Mouse (Mus musculus) ovary, postnatal 10 days (tissue): ENCODE measurements around the gene Oxa1l.

Experiments
- DNase-seq: peaks from one replicate; pipeline ENCODE4 v3.0.0; 2022; ENCODE audit warnings: low spot score

The Oxa1l gene

DNA sequence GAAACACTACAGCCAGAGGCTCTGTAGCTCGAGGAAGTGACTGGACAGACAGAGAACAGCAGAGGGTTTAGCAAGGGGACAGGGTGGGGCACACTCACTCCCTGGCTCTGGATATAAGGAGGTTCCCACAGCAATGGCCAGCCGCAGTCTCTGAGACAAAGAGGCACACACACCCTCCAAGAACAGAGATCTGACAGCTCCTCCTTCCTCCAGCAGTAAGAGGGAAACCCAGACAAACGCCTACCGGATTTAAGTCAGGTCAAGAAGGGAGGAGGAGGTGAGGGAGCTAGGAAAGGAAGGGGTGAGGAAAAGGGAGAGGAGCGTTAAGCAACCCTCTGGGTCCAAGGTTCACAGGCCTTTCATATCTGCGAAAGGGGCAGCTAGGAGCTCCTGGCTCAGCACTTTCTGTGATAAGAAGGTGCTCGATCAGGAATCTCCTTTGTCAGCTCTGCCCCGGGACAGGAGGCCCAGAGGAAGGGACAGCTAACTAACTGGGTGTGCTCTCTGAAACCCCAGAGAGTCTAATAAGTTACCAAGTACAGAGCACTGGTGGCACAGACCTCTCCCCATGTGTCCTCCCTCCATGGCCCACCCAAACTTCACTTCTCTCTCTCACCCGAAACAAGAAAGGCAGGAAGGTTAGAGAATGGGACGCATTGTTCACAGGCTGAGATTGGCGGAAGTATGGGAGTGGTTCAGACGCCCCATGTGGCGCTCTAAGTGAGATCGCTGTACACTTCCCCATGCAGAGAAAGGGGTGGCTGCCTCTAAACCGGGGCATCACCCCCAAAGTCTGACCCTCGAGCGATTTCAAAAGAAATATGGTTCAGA lies 49.6 kb downstream of the Oxa1l start:
- no peak for DNase-seq

DNA sequence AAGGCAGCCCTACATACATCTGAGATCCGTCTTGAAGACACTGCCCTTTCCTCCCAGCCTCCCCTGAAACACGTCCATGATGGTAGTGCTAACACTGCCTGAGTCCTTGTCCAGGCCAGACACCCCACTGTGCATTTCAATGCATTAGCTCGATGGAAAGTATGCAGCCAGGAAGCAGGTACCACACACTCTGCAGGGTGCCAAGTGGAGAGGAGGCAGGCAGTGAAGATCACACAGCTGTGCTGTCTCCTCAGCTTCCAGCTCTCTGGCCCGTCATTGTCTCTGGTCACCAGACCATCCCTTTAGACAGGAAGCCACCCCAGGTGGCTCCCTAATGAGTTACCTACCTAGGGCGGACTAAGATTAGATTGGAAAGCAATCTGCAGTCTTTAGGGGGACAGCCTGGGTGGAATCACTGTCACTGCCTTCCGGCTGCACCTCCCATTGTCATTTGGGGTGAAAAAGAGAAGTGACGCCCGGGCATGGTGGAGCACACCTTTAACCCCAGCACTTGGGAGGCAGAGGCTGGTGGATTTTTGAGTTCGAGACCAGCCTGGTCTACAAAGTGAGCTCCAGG lies 51.5 kb downstream of the Oxa1l start:
- no peak for DNase-seq

DNA sequence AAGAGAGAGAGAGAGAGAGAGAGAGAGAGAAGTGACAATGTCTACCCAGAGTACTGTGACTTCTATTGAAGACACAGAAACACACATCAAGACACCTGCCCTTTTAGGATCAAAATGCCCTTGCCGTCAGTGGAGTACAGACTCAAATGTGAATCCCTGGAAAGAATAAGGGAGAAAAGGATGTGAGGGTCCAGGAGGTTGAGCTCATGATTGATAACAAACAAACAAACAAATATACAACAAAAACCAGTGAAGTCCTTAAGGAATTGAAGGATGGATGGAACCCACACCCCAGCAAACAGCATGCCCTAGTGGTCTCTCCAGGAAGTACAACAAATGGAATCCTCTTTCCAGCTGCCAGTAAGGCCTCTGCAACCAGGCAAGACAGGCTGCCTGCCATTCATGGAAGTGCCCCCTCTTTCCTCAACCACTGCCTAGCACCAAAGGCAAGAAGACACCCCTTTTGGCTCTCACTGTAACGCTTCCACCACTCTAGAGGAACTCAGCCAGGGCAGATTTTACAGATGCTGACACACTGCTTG lies 52.1 kb downstream of the Oxa1l start:
- no peak for DNase-seq

DNA sequence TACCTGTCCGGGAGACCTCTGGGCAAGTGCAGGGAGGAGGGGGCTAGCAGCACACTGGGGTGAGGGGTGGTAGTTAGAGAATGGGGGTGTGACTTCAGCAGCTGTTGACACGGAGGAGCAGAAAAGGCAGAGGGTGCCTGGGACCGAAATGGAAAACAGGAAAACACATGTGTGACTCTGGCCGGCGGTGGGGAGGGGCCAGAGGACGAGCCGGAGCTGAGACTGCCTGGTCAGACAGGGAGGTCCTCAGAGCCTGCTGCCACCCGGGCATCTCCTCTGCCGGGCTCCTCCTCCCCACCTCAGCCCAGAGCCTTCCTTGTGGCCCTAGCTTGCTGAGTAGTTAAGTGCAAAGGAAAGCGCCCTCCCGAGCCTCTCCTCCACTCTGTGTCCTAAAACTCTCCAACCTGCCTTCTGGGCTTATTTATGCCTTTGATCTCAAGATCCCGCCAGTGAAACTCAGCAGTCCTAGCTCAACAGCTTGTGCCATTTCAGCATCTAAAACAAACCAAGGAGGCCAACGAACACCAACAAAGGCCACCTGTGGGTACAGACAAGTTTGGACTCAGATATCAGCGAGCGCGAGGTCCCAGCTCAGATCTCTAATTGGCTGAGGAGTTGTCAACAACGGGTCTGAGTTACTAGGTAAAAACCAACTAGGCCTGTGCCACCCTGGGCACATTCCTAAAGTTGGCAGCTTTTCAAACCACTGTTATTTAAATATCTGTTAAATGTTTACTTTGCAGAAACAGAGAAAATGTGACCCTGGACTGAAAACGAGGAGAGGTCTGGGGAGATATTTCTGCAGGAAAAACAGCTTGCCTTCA lies 53.5 kb downstream of the Oxa1l start:
- DNase-seq: no peak

DNA sequence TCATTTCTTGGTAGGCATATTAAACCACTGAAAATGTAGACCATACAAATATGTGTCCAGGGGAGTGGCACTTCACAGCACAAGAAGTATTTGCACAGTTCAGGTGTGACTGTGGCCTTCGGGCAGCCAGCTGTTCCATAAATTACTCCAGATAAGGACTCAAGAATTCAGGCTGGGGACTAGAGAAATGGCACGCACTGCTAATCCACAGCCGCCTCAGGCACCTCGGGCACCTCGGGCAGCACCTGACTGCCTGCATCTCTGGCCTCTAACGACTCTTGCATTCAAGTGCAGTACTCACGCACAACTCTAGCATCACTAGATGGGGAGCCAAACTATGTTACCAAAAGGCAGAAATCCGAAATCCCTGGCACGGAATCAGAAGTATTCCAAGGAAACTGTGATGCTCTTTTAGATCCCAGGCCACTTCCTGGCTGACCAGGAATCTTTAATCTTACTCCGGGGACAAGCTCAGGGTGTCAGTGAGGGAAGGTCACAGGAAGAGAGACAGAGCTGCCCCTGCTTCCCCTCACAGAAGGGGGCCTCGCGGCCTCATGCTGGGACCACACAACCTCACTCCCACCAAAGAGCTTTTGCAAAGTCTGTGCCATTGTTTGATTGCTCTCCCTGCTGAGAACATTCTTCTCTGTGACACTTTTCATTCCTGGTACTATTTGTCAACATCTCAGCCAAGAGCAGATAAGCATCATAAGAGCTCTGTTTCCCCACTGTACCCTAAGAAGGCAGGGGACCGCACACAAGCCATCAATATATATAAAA lies 54.8 kb downstream of the Oxa1l start:
- no peak for DNase-seq

DNA sequence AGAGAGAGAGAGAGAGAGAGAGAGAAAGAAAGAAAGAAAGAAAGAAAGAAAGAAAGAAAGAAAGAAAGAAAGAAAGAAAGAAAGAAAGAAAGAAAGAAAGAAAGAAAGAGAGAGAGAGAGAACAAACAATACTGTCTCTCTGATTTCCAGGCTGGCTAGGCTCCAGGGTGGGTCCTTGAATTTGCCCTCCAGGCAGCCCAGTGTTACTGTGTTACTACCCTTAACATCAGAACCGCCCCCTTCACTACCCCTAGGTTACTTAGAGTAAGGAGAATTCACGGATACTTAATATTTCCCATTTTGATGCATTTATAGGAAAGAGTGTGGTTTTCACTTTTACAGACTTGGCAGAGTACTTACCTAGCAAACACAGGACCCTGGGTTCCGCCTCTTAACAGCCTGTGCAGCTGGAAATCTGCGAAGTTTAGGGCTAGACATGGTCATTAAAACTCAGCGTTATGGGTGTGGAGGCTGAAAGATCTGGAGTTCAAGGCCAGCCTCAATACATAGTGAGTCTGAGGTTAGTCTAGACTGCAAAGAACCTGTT lies 55.7 kb downstream of the Oxa1l start:
- no peak for DNase-seq

DNA sequence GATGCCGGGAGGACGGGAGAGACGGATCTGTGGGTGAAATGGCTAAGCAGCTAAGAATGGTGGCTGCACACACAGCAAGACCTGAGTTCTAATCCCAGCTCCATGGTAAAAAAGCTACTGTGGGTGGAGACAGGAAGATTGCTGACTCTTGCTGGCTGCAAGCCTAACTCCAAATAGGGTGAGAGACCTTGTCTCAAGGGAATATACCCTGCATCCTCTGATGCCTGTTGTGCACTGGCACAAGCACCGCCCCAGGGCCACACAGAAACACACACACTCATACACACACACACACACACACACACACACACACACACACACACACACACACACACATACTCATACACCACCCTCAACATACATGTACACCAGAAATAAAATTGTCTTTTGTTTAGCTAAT lies 56.2 kb downstream of the Oxa1l start:
- DNase-seq: no peak

DNA sequence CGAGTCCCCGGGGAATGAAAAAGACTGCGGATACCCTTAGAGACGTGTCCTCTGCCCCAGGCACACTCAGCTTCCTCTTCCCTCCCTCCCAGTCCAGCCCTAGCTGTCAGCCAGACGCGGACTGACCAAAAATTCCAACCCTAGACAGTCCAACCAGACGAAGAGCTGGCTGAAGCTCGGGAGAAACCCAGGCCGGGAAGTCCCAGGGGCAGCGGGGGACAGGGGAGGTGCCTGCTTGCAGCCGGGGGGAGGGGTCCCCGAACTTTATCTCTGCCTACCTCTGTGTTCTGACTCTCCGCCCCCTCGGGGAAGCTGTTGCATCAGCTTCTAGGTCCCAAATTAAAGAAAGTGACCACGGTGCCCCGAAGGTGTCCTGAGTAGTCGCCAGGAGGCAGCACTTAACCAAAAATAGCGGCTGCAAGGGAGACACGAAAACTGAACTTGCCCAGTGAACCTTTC lies 57.0 kb downstream of the Oxa1l start, which contains the start of gene Slc7a7:
Gene Slc7a7, minus strand, starts transcription at position 158 of the 459 bp plus-strand sequence.
- DNase-seq: no peak
